ENCODE assay signal across 8 mouse cellular contexts in the genomic region with DNA sequence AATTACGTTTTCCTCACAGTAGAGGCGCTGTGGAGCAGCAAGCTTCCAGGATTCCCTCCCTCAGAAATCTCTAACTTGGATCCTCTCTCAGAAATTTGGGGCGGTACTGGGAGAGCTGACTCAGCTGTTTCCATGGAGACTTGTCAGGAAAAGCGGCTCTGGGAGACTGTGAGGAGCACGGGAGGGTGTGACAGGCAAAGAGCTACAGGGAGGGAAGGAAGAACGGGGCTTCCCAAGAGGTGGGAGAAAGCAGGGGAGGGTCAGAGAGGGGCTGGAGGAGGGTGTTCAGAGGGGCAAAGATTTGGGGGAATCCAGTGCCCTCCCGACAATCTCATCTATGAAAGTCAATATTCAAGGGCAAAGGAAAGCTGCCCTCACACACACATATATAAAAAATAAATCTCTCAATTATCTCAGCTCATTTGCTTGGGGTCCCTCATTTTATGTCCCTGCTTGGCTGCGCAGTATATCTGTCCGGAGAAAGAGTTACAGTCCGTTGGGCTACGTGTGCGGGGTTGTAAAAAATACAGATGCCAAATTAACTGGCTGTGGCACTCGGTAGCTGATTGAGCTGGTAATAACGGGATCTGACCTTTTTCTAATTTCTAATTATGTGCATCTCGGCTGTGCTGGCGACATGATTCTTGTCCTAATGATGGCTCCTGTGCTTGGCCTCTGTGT.
A peak's percentile ranks its signal among the peaks of the same experiment; 100 is the strongest.
DNase-seq lines count a peak whose midpoint lies in the region; ATAC-seq lines count a peak whose summit lies in the region.

No protein-coding gene starts in this region.

- H3K27me3 ChIP-seq in hindbrain, embryonic 16.5 days (replicated peaks; ENCODE audit: control insufficient read depth, insufficient read depth, low read length) = no peaks in the 10 kb centered on the region

- H3K4me3 ChIP-seq in hindbrain, embryonic 16.5 days (ENCODE audit: low read length) = no peak overlapping the region

- H3K9ac ChIP-seq in hindbrain, embryonic 16.5 days (ENCODE audit: low read depth, low read length) = 0 out of 2 replicates have a peak overlapping the region, but pooled peaks have one; percentile 45

- peak; percentile 28 to 44 for DNase-seq in adrenal gland, adult 18-20 months (ENCODE audit: low spot score in 2 of 2)
- DNase-seq in cerebellum, postnatal 14 days = peak; percentile 83 to 85
- DNase-seq in frontal cortex, postnatal 14 days (ENCODE audit: low spot score in 2 of 2) = peak; percentile 68 to 71
- DNase-seq in layer of hippocampus, postnatal 14 days (ENCODE audit: low spot score in 2 of 2) = peak; percentile 65 to 85
- peak; percentile 59 to 77 for DNase-seq in right cerebral cortex, postnatal 36 days (ENCODE audit: low spot score in 2 of 2)

- H3K4me1 ChIP-seq in hindbrain, embryonic 16.5 days (ENCODE audit: control insufficient read depth, insufficient read depth, low read depth, low read length) = peaks cover 18% of the 10 kb centered on the region

- H3K27ac ChIP-seq in hindbrain, embryonic 16.5 days (ENCODE audit: low read depth, low read length) = 0 out of 2 replicates have a peak overlapping the region, but pooled peaks have one; percentile 9

- peaks cover 2% of the 10 kb centered on the region; the same call in 1 of the 2 replicates for H3K9me3 ChIP-seq in hindbrain, embryonic 16.5 days (ENCODE audit: control insufficient read depth, low read length)

- peak; percentile 79 for ATAC-seq in hindbrain, embryonic 16.5 days
- peak; percentile 61 for ATAC-seq in megakaryocyte progenitor cell, adult 5-6 weeks (replicated peaks; ENCODE audit: poor library complexity)
- no peak for ATAC-seq in erythroblast, adult 5-6 weeks (replicated peaks; ENCODE audit: low FRiP score, poor library complexity, severe bottlenecking)

- WGBS in hindbrain, embryonic 16.5 days = 29% methylated on average over 16 of the region's 16 CpGs

- peaks cover 3% of the 10 kb centered on the region; the same call in 1 of the 2 replicates for H3K36me3 ChIP-seq in hindbrain, embryonic 16.5 days (ENCODE audit: control insufficient read depth, insufficient read depth, low read length)

- H3K4me2 ChIP-seq in hindbrain, embryonic 16.5 days (ENCODE audit: low read length) = peak overlapping the region; percentile 41
